Mouse (Mus musculus) liver, adult 2 months (tissue): ENCODE results near the gene Kcnn3. TPM values are rescaled to one million over a fixed set of nuclear protein-coding genes. Genes with fewer than 3 reads are reported as not detected.

ENCODE experiments used
- DNase-seq: peaks from one replicate; pipeline ENCODE4 v3.0.0-alpha.2; 2011; ENCODE audit warnings: low read depth, low spot score; ENCODE audit errors: extremely low read depth
- H3K27ac ChIP-seq: fragments of 200-500 bp; replicated peaks from 2 replicates; pipeline ENCODE4 v1.5.1; 2012; ENCODE audit warnings: low read depth, mild to moderate bottlenecking, control low read depth, inconsistent platforms, low read length; ENCODE audit not compliant: insufficient read depth
- H3K27me3 ChIP-seq: fragments of 200-500 bp; 2 replicates; pipeline ENCODE4 v1.6.1; 2012; ENCODE audit warnings: mild to moderate bottlenecking, moderate library complexity, low read length, inconsistent platforms; ENCODE audit not compliant: control insufficient read depth, insufficient read depth
- H3K36me3 ChIP-seq: fragments of 200-500 bp; 2 replicates; pipeline ENCODE4 v1.6.1; 2012; ENCODE audit warnings: low read length, inconsistent platforms; ENCODE audit not compliant: control insufficient read depth, insufficient read depth
- H3K4me1 ChIP-seq: fragments of 200-500 bp; 2 replicates; pipeline ENCODE4 v1.6.1; 2011; ENCODE audit warnings: low read length; ENCODE audit not compliant: control insufficient read depth, insufficient read depth
- H3K4me3 ChIP-seq: fragments of 200-500 bp; 2 replicates; pipeline ENCODE4 v1.5.1; 2011; ENCODE audit warnings: low read depth, mild to moderate bottlenecking, control low read depth, low read length, moderate library complexity; ENCODE audit not compliant: insufficient read depth
- H3K79me2 ChIP-seq: fragments of 200-500 bp; 2 replicates; pipeline ENCODE4 v1.6.1; 2012; ENCODE audit warnings: inconsistent platforms, mild to moderate bottlenecking, low read length, moderate library complexity; ENCODE audit not compliant: control insufficient read depth, insufficient read depth
- H3K9ac ChIP-seq: fragments of 200-500 bp; 2 replicates; pipeline ENCODE4 v1.6.1; 2012; ENCODE audit warnings: low read depth, mild to moderate bottlenecking, control low read depth, inconsistent platforms, low read length
- CTCF ChIP-seq: fragments of 200-500 bp; IDR thresholded peaks from 2 replicates; pipeline ENCODE4 v1.5.1; 2011; ENCODE audit warnings: low read depth, low read length, control low read depth
- POLR2A ChIP-seq: fragments of 200-500 bp; IDR thresholded peaks from 2 replicates; pipeline ENCODE4 v1.6.1; 2011; ENCODE audit warnings: low read length, control low read depth; ENCODE audit not compliant: insufficient read depth; ENCODE audit errors: extremely low read depth
- whole genome bisulfite sequencing: fragments of 180-500 bp; shearing (Covaris S2); methylation state at CpG from one replicate; pipeline ENCODE4 v1.1.7; 2018; 5-methylcytosine and 5-hydroxymethylcytosine counted together
- polyA plus RNA-seq: library from polyadenylated mRNA; depleted of rRNA; stranded (reverse); fragments of >200 nt; gene quantifications from 2 replicates; pipeline ENCODE4 v1.2.3, GENCODE M21; 2012
- total RNA-seq: library from RNA; depleted of rRNA; stranded (reverse); fragments of >200 nt; gene quantifications from 2 replicates; pipeline ENCODE4 v1.2.3, GENCODE M21; 2014

Kcnn3 gene
- total and polyA plus RNA-seq, 2 experiments = under 0.01 to 0.06 TPM

DNA sequence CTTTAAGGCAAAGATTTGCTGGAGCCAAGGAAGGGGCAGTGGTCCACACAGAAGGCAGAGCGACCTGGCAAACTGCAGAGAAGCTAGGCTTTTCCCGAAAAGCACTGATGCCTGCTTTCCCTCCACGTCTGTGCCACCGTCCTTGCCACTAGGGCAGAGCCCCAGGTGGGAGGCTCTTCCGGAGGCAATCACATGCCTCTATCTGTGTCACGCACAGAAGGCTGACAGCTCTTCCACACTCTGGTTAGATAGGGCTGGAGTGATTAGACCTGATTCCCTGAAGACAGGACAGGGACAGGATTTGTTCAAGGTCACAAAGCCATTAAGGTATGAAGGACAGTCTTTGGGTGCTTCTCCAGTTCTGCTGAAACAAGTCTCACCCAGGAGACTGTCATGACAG, 113.6 kb downstream of the Kcnn3 start:
- Histone ChIP-seq H3K27me3 (no peaks in the 10 kb centered on the region), H3K4me1 (no peaks in the 10 kb centered on the region), H3K27ac (no peak overlapping the region), H3K9ac (no peak overlapping the region), H3K79me2 (no peaks in the 10 kb centered on the region), H3K36me3 (no peaks in the 10 kb centered on the region), H3K4me3 (no peak overlapping the region)
- 82% methylated on average over 6 of the region's 6 CpGs for WGBS
- DNase-seq = no peak
- TF ChIP-seq CTCF (no peak), POLR2A (no peak)

- Histone ChIP-seq H3K9ac (no peak overlapping the region), H3K27ac (no peak overlapping the region), H3K79me2 (no peaks in the 10 kb centered on the region), H3K36me3 (no peaks in the 10 kb centered on the region), H3K4me1 (no peaks in the 10 kb centered on the region), H3K27me3 (no peaks in the 10 kb centered on the region), H3K4me3 (no peak overlapping the region)
- TF ChIP-seq POLR2A = no peak
- no peak for TF ChIP-seq CTCF
- DNase-seq = no peak
- 91% methylated on average over 6 of the region's 6 CpGs for WGBS
Measured at GRCm38 (mm10) chr3:89633941-89634340, 114.0 kb downstream of the Kcnn3 start.

GRCm38 (mm10) chr3:89640804-89641203, 120.8 kb downstream of the Kcnn3 start:
- Histone ChIP-seq H3K27me3 (no peaks in the 10 kb centered on the region), H3K36me3 (no peaks in the 10 kb centered on the region), H3K4me3 (no peak overlapping the region), H3K79me2 (no peaks in the 10 kb centered on the region), H3K9ac (no peak overlapping the region), H3K27ac (no peak overlapping the region), H3K4me1 (no peaks in the 10 kb centered on the region)
- DNase-seq = no peak
- 45% methylated on average over 3 of the region's 3 CpGs for WGBS
- TF ChIP-seq CTCF = no peak
- TF ChIP-seq POLR2A = no peak

DNA sequence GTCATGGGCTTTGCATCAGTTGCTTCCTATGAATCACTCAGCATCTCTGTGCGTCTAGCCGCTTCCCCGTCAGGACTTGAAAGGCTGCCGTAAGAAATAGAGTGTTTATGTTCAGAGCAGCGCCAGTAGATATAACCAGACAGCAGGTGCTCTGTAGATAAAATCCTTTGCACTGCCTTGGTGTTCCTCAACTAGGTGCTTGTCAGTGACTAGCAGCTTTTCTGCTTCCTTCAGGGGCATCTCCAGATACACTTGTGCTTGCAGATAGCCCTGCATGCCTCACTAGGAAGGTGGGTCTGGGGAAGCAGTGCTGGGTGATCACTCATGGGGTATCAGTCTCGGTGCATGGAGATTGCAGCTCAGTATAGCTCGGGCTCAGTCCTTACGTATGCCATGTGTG, 123.4 kb downstream of the Kcnn3 start:
- Histone ChIP-seq H3K4me3 (no peak overlapping the region), H3K36me3 (no peaks in the 10 kb centered on the region), H3K4me1 (no peaks in the 10 kb centered on the region), H3K79me2 (no peaks in the 10 kb centered on the region), H3K27me3 (no peaks in the 10 kb centered on the region), H3K27ac (no peak overlapping the region), H3K9ac (no peak overlapping the region)
- TF ChIP-seq CTCF (no peak), POLR2A (no peak)
- WGBS = 72% methylated on average over 8 of the region's 8 CpGs
- DNase-seq = no peak

- Histone ChIP-seq H3K79me2 (no peaks in the 10 kb centered on the region), H3K27me3 (no peaks in the 10 kb centered on the region), H3K36me3 (no peaks in the 10 kb centered on the region), H3K4me3 (no peak overlapping the region), H3K4me1 (no peaks in the 10 kb centered on the region), H3K27ac (no peak overlapping the region), H3K9ac (no peak overlapping the region)
- TF ChIP-seq POLR2A (no peak), CTCF (no peak)
- no peak for DNase-seq
- WGBS = 48% methylated on average over 5 of the region's 5 CpGs
Measured at GRCm38 (mm10) chr3:89646813-89647255, 126.9 kb downstream of the Kcnn3 start.

DNA sequence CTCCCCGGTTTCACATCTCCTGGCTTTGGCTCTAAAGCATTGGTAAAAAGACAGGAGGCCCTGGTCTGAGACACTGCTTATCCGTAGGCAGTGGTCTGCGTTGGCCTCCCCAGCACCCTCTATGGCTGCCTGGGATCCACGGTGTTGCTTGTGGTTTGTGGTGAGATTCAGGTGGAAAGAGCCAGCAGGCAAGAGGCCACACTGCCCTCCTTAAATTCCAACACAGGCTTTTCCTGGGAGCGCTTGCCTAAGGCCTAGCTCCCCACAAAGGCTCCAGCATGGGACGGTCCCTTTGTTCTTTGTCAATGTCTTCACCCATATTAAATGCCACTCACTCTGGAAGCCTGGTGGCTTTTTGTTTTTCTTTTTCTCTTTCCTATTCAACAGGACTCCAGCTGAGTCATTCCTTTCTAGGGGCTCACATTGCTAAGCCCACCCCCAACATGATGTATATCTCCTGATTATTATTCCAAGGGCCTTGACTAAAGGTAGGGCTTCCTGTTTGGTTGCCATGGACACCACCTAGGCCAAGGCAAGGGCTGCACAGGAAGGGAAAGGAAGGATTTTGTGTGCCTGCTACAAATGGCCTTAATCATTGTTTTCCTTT, 127.4 kb downstream of the Kcnn3 start:
- H3K4me1 ChIP-seq = no peaks in the 10 kb centered on the region
- H3K27ac ChIP-seq = no peak overlapping the region
- TF ChIP-seq POLR2A (no peak), CTCF (no peak)
- H3K4me3 ChIP-seq = no peak overlapping the region
- no peaks in the 10 kb centered on the region for H3K27me3 ChIP-seq
- no peaks in the 10 kb centered on the region for H3K79me2 ChIP-seq
- no peak for DNase-seq
- 91% methylated on average over 6 of the region's 6 CpGs for WGBS
- H3K36me3 ChIP-seq = no peaks in the 10 kb centered on the region
- H3K9ac ChIP-seq = no peak overlapping the region
